Mouse (Mus musculus): ENCODE results near the gene Cdx4. TPM values are rescaled to one million over a fixed set of nuclear protein-coding genes. Genes with fewer than 3 reads are reported as not detected.

Gene Cdx4
- polyA plus RNA-seq, 1 experiment from 2014 or later = not detected

- no peak overlapping the region for H3K4me2 ChIP-seq (replicated peaks; ENCODE audit: low read depth)
- no peak overlapping the region for H3K27ac ChIP-seq (replicated peaks)
Observed at GRCm38 (mm10) chrX:103298937-103299336, 22.3 kb upstream of the Cdx4 start.

GRCm38 (mm10) chrX:103308262-103308661 lies 12.9 kb upstream of the Cdx4 start:
- Histone ChIP-seq H3K9me3 (ENCODE audit: control insufficient read depth, low read length) (no peaks in the 10 kb centered on the region), H3K27me3 (ENCODE audit: control insufficient read depth, insufficient read depth, low read length) (no peaks in the 10 kb centered on the region), H3K4me2 (replicated peaks; ENCODE audit: low read depth) (no peak overlapping the region), H3K4me1 (replicated peaks; ENCODE audit: control insufficient read depth, insufficient read depth) (no peaks in the 10 kb centered on the region), H3K27ac (replicated peaks) (no peak overlapping the region), H3K9ac (ENCODE audit: low read length) (no peak overlapping the region), H3K36me3 (ENCODE audit: control insufficient read depth, insufficient read depth, low read length) (no peaks in the 10 kb centered on the region), H3K4me3 (ENCODE audit: low read depth, low read length) (no peak overlapping the region)
- no peak for TF ChIP-seq CTCF (IDR thresholded peaks at IDR 0.05; ENCODE audit: low read depth)
- no peak for TF ChIP-seq EP300 (optimal IDR thresholded peaks at IDR 0.05)
- ATAC-seq (ENCODE audit: low FRiP score, low TSS enrichment) = no peak
- WGBS = 65% methylated on average over 1 of the region's 1 CpGs
- no peak for DNase-seq (ENCODE audit: low spot score)

More at GRCm38 (mm10) chrX:103298937-103299336, 22.3 kb upstream of the Cdx4 start:
- Histone ChIP-seq H3K36me3 (ENCODE audit: control insufficient read depth, insufficient read depth, low read length) (no peaks in the 10 kb centered on the region), H3K4me1 (replicated peaks; ENCODE audit: control insufficient read depth, insufficient read depth) (no peaks in the 10 kb centered on the region), H3K9me3 (ENCODE audit: control insufficient read depth, low read length) (no peaks in the 10 kb centered on the region), H3K27me3 (ENCODE audit: control insufficient read depth, insufficient read depth, low read length) (no peaks in the 10 kb centered on the region), H3K9ac (ENCODE audit: low read length) (no peak overlapping the region), H3K4me3 (ENCODE audit: low read depth, low read length) (no peak overlapping the region)
- TF ChIP-seq CTCF (IDR thresholded peaks at IDR 0.05; ENCODE audit: low read depth) = no peak
- no peak for TF ChIP-seq EP300 (optimal IDR thresholded peaks at IDR 0.05)
- ATAC-seq (ENCODE audit: low FRiP score, low TSS enrichment) (no peak), DNase-seq (ENCODE audit: low spot score) (no peak)
- WGBS = 50% methylated on average over 4 of the region's 4 CpGs

- TF ChIP-seq CTCF (IDR thresholded peaks at IDR 0.05; ENCODE audit: low read depth) (no peak), EP300 (optimal IDR thresholded peaks at IDR 0.05) (no peak)
- no peak overlapping the region for H3K4me2 ChIP-seq (replicated peaks; ENCODE audit: low read depth)
- H3K9me3 ChIP-seq (ENCODE audit: control insufficient read depth, low read length) = no peaks in the 10 kb centered on the region
- ATAC-seq (ENCODE audit: low FRiP score, low TSS enrichment) (no peak), DNase-seq (ENCODE audit: low spot score) (no peak)
- H3K27me3 ChIP-seq (ENCODE audit: control insufficient read depth, insufficient read depth, low read length) = no peaks in the 10 kb centered on the region
- H3K27ac ChIP-seq (replicated peaks) = no peak overlapping the region
- no peak overlapping the region for H3K9ac ChIP-seq (ENCODE audit: low read length)
- WGBS = 82% methylated on average over 3 of the region's 3 CpGs
- H3K36me3 ChIP-seq (ENCODE audit: control insufficient read depth, insufficient read depth, low read length) = no peaks in the 10 kb centered on the region
- H3K4me1 ChIP-seq (replicated peaks; ENCODE audit: control insufficient read depth, insufficient read depth) = no peaks in the 10 kb centered on the region
- H3K4me3 ChIP-seq (ENCODE audit: low read depth, low read length) = no peak overlapping the region
Observed at GRCm38 (mm10) chrX:103311723-103312122, 9.5 kb upstream of the Cdx4 start.

- Histone ChIP-seq H3K27ac (replicated peaks) (no peak overlapping the region), H3K27me3 (ENCODE audit: control insufficient read depth, insufficient read depth, low read length) (no peaks in the 10 kb centered on the region), H3K4me2 (replicated peaks; ENCODE audit: low read depth) (no peak overlapping the region), H3K9me3 (ENCODE audit: control insufficient read depth, low read length) (no peaks in the 10 kb centered on the region), H3K4me1 (replicated peaks; ENCODE audit: control insufficient read depth, insufficient read depth) (no peaks in the 10 kb centered on the region), H3K36me3 (ENCODE audit: control insufficient read depth, insufficient read depth, low read length) (no peaks in the 10 kb centered on the region), H3K4me3 (ENCODE audit: low read depth, low read length) (no peak overlapping the region), H3K9ac (ENCODE audit: low read length) (no peak overlapping the region)
- no peak for TF ChIP-seq EP300 (optimal IDR thresholded peaks at IDR 0.05)
- TF ChIP-seq CTCF (IDR thresholded peaks at IDR 0.05; ENCODE audit: low read depth) = no peak
- ATAC-seq (ENCODE audit: low FRiP score, low TSS enrichment) (no peak), DNase-seq (ENCODE audit: low spot score) (no peak)
- 78% methylated on average over 6 of the region's 6 CpGs for WGBS
Observed at GRCm38 (mm10) chrX:103314146-103314545, 7.1 kb upstream of the Cdx4 start.

- no peak overlapping the region for H3K4me2 ChIP-seq (replicated peaks; ENCODE audit: low read depth)
- 63% methylated on average over 3 of the region's 3 CpGs for WGBS
- no peak overlapping the region for H3K9ac ChIP-seq (ENCODE audit: low read length)
- H3K36me3 ChIP-seq (ENCODE audit: control insufficient read depth, insufficient read depth, low read length) = no peaks in the 10 kb centered on the region
- no peak overlapping the region for H3K4me3 ChIP-seq (ENCODE audit: low read depth, low read length)
- ATAC-seq (ENCODE audit: low FRiP score, low TSS enrichment) = no peak
- no peak for TF ChIP-seq EP300 (optimal IDR thresholded peaks at IDR 0.05)
- TF ChIP-seq CTCF (IDR thresholded peaks at IDR 0.05; ENCODE audit: low read depth) = no peak
- no peak for DNase-seq (ENCODE audit: low spot score)
- H3K4me1 ChIP-seq (replicated peaks; ENCODE audit: control insufficient read depth, insufficient read depth) = no peaks in the 10 kb centered on the region
- H3K27me3 ChIP-seq (ENCODE audit: control insufficient read depth, insufficient read depth, low read length) = no peaks in the 10 kb centered on the region
- no peaks in the 10 kb centered on the region for H3K9me3 ChIP-seq (ENCODE audit: control insufficient read depth, low read length)
- no peak overlapping the region for H3K27ac ChIP-seq (replicated peaks)
Observed at GRCm38 (mm10) chrX:103325900-103326299, 4.7 kb downstream of the Cdx4 start.

GRCm38 (mm10) chrX:103329386-103329785 lies 8.2 kb downstream of the Cdx4 start:
- no peak overlapping the region for H3K27ac ChIP-seq (replicated peaks)
- ATAC-seq (ENCODE audit: low FRiP score, low TSS enrichment) (no peak), DNase-seq (ENCODE audit: low spot score) (no peak)
- H3K9me3 ChIP-seq (ENCODE audit: control insufficient read depth, low read length) = no peaks in the 10 kb centered on the region
- H3K4me3 ChIP-seq (ENCODE audit: low read depth, low read length) = no peak overlapping the region
- no peak overlapping the region for H3K9ac ChIP-seq (ENCODE audit: low read length)
- H3K27me3 ChIP-seq (ENCODE audit: control insufficient read depth, insufficient read depth, low read length) = no peaks in the 10 kb centered on the region
- H3K36me3 ChIP-seq (ENCODE audit: control insufficient read depth, insufficient read depth, low read length) = no peaks in the 10 kb centered on the region
- no peaks in the 10 kb centered on the region for H3K4me1 ChIP-seq (replicated peaks; ENCODE audit: control insufficient read depth, insufficient read depth)
- 55% methylated on average over 8 of the region's 8 CpGs for WGBS
- no peak overlapping the region for H3K4me2 ChIP-seq (replicated peaks; ENCODE audit: low read depth)
- TF ChIP-seq CTCF (IDR thresholded peaks at IDR 0.05; ENCODE audit: low read depth) = no peak
- TF ChIP-seq EP300 (optimal IDR thresholded peaks at IDR 0.05) = no peak
